Mouse (Mus musculus) forebrain, postnatal 0 days (tissue): Measurements from ENCODE around the gene Tead1. TPM values are rescaled to one million over a fixed set of nuclear protein-coding genes. Genes with fewer than 3 reads are reported as not detected.

Source experiments
- ATAC-seq: fragments of 200-750 bp; cut with Nextera tagmentation; 2 replicates; pipeline ENCODE4 v1.8.0; 2017; ENCODE audit warnings: mild to moderate bottlenecking, moderate library complexity
- DNase-seq: peaks from one replicate; pipeline ENCODE4 v3.0.0-alpha.2; 2015
- H3K27ac ChIP-seq: fragments of 300-500 bp; sonication (generic); 2 replicates; pipeline ENCODE4 v1.5.1; 2014; ENCODE audit warnings: low read depth, mild to moderate bottlenecking, antibody characterized with exemption, low read length, moderate library complexity, mixed read lengths
- H3K27me3 ChIP-seq: fragments of 300-500 bp; sonication (generic); 2 replicates; pipeline ENCODE4 v1.6.1; 2014; ENCODE audit warnings: mild to moderate bottlenecking, low read length, mixed read lengths; ENCODE audit not compliant: insufficient read depth
- H3K36me3 ChIP-seq: fragments of 300-500 bp; sonication (generic); 2 replicates; pipeline ENCODE4 v1.6.1; 2014; ENCODE audit warnings: mild to moderate bottlenecking, moderate library complexity; ENCODE audit not compliant: insufficient read depth
- H3K4me1 ChIP-seq: fragments of 300-500 bp; sonication (generic); 2 replicates; pipeline ENCODE4 v1.6.1; 2014; ENCODE audit warnings: antibody characterized with exemption; ENCODE audit not compliant: insufficient read depth
- H3K4me2 ChIP-seq: fragments of 300-500 bp; sonication (generic); 2 replicates; pipeline ENCODE4 v1.6.1; 2014; ENCODE audit warnings: low read depth, mild to moderate bottlenecking, moderate library complexity
- H3K4me3 ChIP-seq: fragments of 300-500 bp; sonication (generic); 2 replicates; pipeline ENCODE4 v1.5.1; 2014; ENCODE audit warnings: low read depth, low read length, mixed read lengths
- H3K9ac ChIP-seq: fragments of 300-500 bp; sonication (generic); 2 replicates; pipeline ENCODE4 v1.6.1; 2014; ENCODE audit warnings: mild to moderate bottlenecking
- H3K9me3 ChIP-seq: fragments of 300-500 bp; sonication (generic); 2 replicates; pipeline ENCODE4 v1.6.1; 2016; ENCODE audit warnings: low read length
- CTCF ChIP-seq: sonication (generic); IDR thresholded peaks from 2 replicates; pipeline ENCODE4 v1.5.1; 2016; ENCODE audit warnings: antibody characterized with exemption, control low read depth, low read depth
- WGBS: fragments of 180-500 bp; shearing (Covaris S2); extraction: QIAGEN DNeasy Blood & Tissue Kit; methylation state at CpG from one replicate; pipeline ENCODE4 v1.1.7; 2014; 5-methylcytosine and 5-hydroxymethylcytosine counted together
- polyA plus RNA-seq: library from polyadenylated mRNA; unstranded; fragments of >200 nt; fragmentation: Nextera tagmentation; extraction: Ambion mirVana; gene quantifications from 2 replicates; pipeline ENCODE4 v1.2.1, GENCODE M21; 2015
- total RNA-seq: library from RNA; depleted of rRNA; stranded (reverse); fragments of >200 nt; gene quantifications from 2 replicates; pipeline ENCODE4 v1.2.3, GENCODE M21; 2014

Gene Tead1
- total and polyA plus RNA-seq, 2 experiments from 2014 or later: 7.8 to 20.1 TPM

GRCm38 (mm10) chr7:112862086-112862485, 183.0 kb downstream of the Tead1 start:
- Histone ChIP-seq H3K36me3 (0 out of 2 replicates have a peak, but pooled peaks cover 6% of the 10 kb centered on the region), H3K4me2 (no peak overlapping the region), H3K9ac (no peak overlapping the region), H3K27me3 (no peaks in the 10 kb centered on the region), H3K4me1 (no peaks in the 10 kb centered on the region), H3K27ac (no peak overlapping the region), H3K4me3 (no peak overlapping the region), H3K9me3 (no peaks in the 10 kb centered on the region)
- TF ChIP-seq CTCF: no peak
- DNase-seq (no peak), ATAC-seq (no peak)
- 95% methylated on average over 5 of the region's 5 CpGs for WGBS

- no peak overlapping the region for H3K4me2 ChIP-seq
- no peak overlapping the region for H3K27ac ChIP-seq
- WGBS: 96% methylated on average over 8 of the region's 8 CpGs
- DNase-seq (no peak), ATAC-seq (no peak)
- no peaks in the 10 kb centered on the region for H3K27me3 ChIP-seq
- no peak for TF ChIP-seq CTCF
- no peaks in the 10 kb centered on the region for H3K4me1 ChIP-seq
- H3K9me3 ChIP-seq: no peaks in the 10 kb centered on the region
- no peak overlapping the region for H3K9ac ChIP-seq
- H3K4me3 ChIP-seq: no peak overlapping the region
- H3K36me3 ChIP-seq: 0 out of 2 replicates have a peak, but pooled peaks cover 6% of the 10 kb centered on the region
Measured at GRCm38 (mm10) chr7:112864188-112864587, 185.1 kb downstream of the Tead1 start.

GRCm38 (mm10) chr7:112865739-112866138, 186.6 kb downstream of the Tead1 start:
- TF ChIP-seq CTCF: peak; percentile 81
- no peaks in the 10 kb centered on the region for H3K9me3 ChIP-seq
- no peak overlapping the region for H3K4me3 ChIP-seq
- 9% methylated on average over 2 of the region's 2 CpGs for WGBS
- H3K4me1 ChIP-seq: no peaks in the 10 kb centered on the region
- DNase-seq (peak; percentile 75), ATAC-seq (peak; percentile 54; the same call in 1 of the 2 replicates)
- H3K27ac ChIP-seq: no peak overlapping the region
- H3K36me3 ChIP-seq: 0 out of 2 replicates have a peak, but pooled peaks cover 6% of the 10 kb centered on the region
- H3K27me3 ChIP-seq: no peaks in the 10 kb centered on the region
- no peak overlapping the region for H3K4me2 ChIP-seq
- H3K9ac ChIP-seq: no peak overlapping the region

- Histone ChIP-seq H3K9me3 (no peaks in the 10 kb centered on the region), H3K27me3 (no peaks in the 10 kb centered on the region), H3K4me1 (no peaks in the 10 kb centered on the region), H3K27ac (no peak overlapping the region), H3K9ac (no peak overlapping the region), H3K4me2 (no peak overlapping the region), H3K36me3 (no peaks in the 10 kb centered on the region), H3K4me3 (no peak overlapping the region)
- peak; percentile 86 for DNase-seq
- peak; percentile 54; the same call in 1 of the 2 replicates for ATAC-seq
- WGBS: 51% methylated on average over 7 of the region's 8 CpGs
- peak; percentile 72 for TF ChIP-seq CTCF
Measured at GRCm38 (mm10) chr7:112868551-112869465, 189.7 kb downstream of the Tead1 start.

GRCm38 (mm10) chr7:112871752-112872151, 192.6 kb downstream of the Tead1 start:
- H3K36me3 ChIP-seq: peaks cover 8% of the 10 kb centered on the region; the same call in 1 of the 2 replicates
- no peak overlapping the region for H3K9ac ChIP-seq
- ATAC-seq: no peak
- WGBS: 91% methylated on average over 7 of the region's 7 CpGs
- no peak overlapping the region for H3K27ac ChIP-seq
- DNase-seq: no peak
- H3K27me3 ChIP-seq: no peaks in the 10 kb centered on the region
- H3K4me1 ChIP-seq: no peaks in the 10 kb centered on the region
- no peak overlapping the region for H3K4me3 ChIP-seq
- TF ChIP-seq CTCF: no peak
- no peaks in the 10 kb centered on the region for H3K9me3 ChIP-seq
- H3K4me2 ChIP-seq: no peak overlapping the region

- 73% methylated on average over 9 of the region's 9 CpGs for WGBS
- TF ChIP-seq CTCF: no peak
- Histone ChIP-seq H3K9me3 (no peaks in the 10 kb centered on the region), H3K4me1 (no peaks in the 10 kb centered on the region), H3K9ac (no peak overlapping the region), H3K4me3 (no peak overlapping the region), H3K4me2 (no peak overlapping the region), H3K27ac (no peak overlapping the region), H3K36me3 (peaks cover 8% of the 10 kb centered on the region; the same call in 1 of the 2 replicates), H3K27me3 (no peaks in the 10 kb centered on the region)
- ATAC-seq (no peak), DNase-seq (no peak)
Measured at GRCm38 (mm10) chr7:112872435-112873196, 193.5 kb downstream of the Tead1 start.
